Comparison of ENCODE assay signal across 12 mouse cellular contexts in genomic region chr11:108426086-108426485, GRCm38 (mm10). TPM values are rescaled to one million over a fixed set of nuclear protein-coding genes. Genes with fewer than 3 reads are reported as not detected.
DNase-seq lines count a peak whose midpoint lies in the region; ATAC-seq and TF ChIP-seq lines count a peak whose summit lies in the region.
"Had no signal": no experiment of that assay in that cellular context is flagged by ENCODE, and none has a peak within 500 bp of the region (broad histone marks: within the 10 kb centered on the region; RNA-seq: fewer than 3 reads in every experiment).

No protein-coding gene starts in this region.

- H3K4me1 ChIP-seq in heart, embryonic 10.5 days, result peaks cover 17% of the 10 kb centered on the region
- peaks cover 42% of the 10 kb centered on the region for H3K4me1 ChIP-seq in midbrain, embryonic 10.5 days
- peaks cover 8% of the 10 kb centered on the region for H3K4me1 ChIP-seq in midbrain, embryonic 16.5 days (ENCODE audit: control insufficient read depth, insufficient read depth, low read length)
- H3K4me1 ChIP-seq in limb, embryonic 14.5 days (ENCODE audit: control insufficient read depth, insufficient read depth, low read length), result 0 out of 2 replicates have a peak, but pooled peaks cover 2% of the 10 kb centered on the region
- peaks cover 6% of the 10 kb centered on the region; the same call in 1 of the 2 replicates for H3K4me1 ChIP-seq in thymus, adult 2 months (replicated peaks; ENCODE audit: control insufficient read depth, insufficient read depth, low read length)

- peaks cover 11% of the 10 kb centered on the region; the same call in 1 of the 2 replicates for H3K27me3 ChIP-seq in heart, embryonic 10.5 days (ENCODE audit: insufficient read depth, poor library complexity, severe bottlenecking)
- H3K27me3 ChIP-seq in midbrain, embryonic 10.5 days (ENCODE audit: low read depth, poor library complexity, severe bottlenecking), result peaks cover 14% of the 10 kb centered on the region
- H3K27me3 ChIP-seq in midbrain, embryonic 16.5 days (ENCODE audit: control insufficient read depth, insufficient read depth, low read depth, low read length), result no peaks in the 10 kb centered on the region
- no peaks in the 10 kb centered on the region for H3K27me3 ChIP-seq in limb, embryonic 14.5 days (ENCODE audit: control insufficient read depth, insufficient read depth, low read length)
- peaks cover 5% of the 10 kb centered on the region; the same call in 1 of the 2 replicates for H3K27me3 ChIP-seq in thymus, adult 2 months (ENCODE audit: control insufficient read depth, insufficient read depth, low read length)

- intact Hi-C loops in heart, postnatal 10 days (cut with DNase I), result no loop called here

- ATAC-seq in midbrain, embryonic 16.5 days, result no peak
- ATAC-seq in limb, embryonic 14.5 days (ENCODE audit: low FRiP score, low read depth), result no peak
- no peak for ATAC-seq in cerebellum, adult (ENCODE audit: insufficient number of reproducible peaks, low FRiP score, low TSS enrichment)

- H3K4me3 ChIP-seq in heart, embryonic 10.5 days, result peak overlapping the region; percentile 79
- peak overlapping the region; percentile 74 for H3K4me3 ChIP-seq in midbrain, embryonic 10.5 days
- no peak overlapping the region; the same call in 1 of the 2 replicates for H3K4me3 ChIP-seq in midbrain, embryonic 16.5 days (ENCODE audit: low read depth, low read length)
- peak overlapping the region; percentile 77 for H3K4me3 ChIP-seq in limb, embryonic 14.5 days (replicated peaks; ENCODE audit: low read length)
- H3K4me3 ChIP-seq in thymus, adult 2 months (ENCODE audit: control insufficient read depth, insufficient read depth, low read length), result no peak overlapping the region

- DNase-seq in heart, embryonic 10.5 days (ENCODE audit: low spot score), result no peak
- DNase-seq in heart, postnatal 10 days, result no peak
- DNase-seq in midbrain, embryonic 10.5 days (ENCODE audit: low spot score), result no peak
- no peak for DNase-seq in limb, embryonic 14.5 days (ENCODE audit: low spot score)
- DNase-seq in thymus, adult 2 months, result no peak
- no peak for DNase-seq in yolk sac, embryonic 10.5 days (ENCODE audit: low spot score)
- DNase-seq: kidney, postnatal 14 days; right cerebral cortex, postnatal 14 days; thymus, postnatal 4 days had no signal

- TF ChIP-seq CTCF in thymus, adult 2 months (IDR thresholded peaks at IDR 0.05; ENCODE audit: borderline replicate concordance, control insufficient read depth, extremely low read depth, insufficient read depth, low read length, poor library complexity), result no peak

- no peak overlapping the region for H3K9ac ChIP-seq in midbrain, embryonic 16.5 days (ENCODE audit: low read depth, low read length)
- no peak overlapping the region for H3K9ac ChIP-seq in limb, embryonic 14.5 days (ENCODE audit: low read depth, low read length, severe bottlenecking)

- TF ChIP-seq POLR2A in limb, embryonic 14.5 days (IDR thresholded peaks at IDR 0.05; ENCODE audit: borderline replicate concordance, extremely low read depth, insufficient read depth, insufficient read length), result no peak
- TF ChIP-seq POLR2A in thymus, adult 2 months (IDR thresholded peaks at IDR 0.05; ENCODE audit: control insufficient read depth, extremely low read depth, insufficient read depth, low read length, poor library complexity), result no peak

- H3K27ac ChIP-seq in heart, embryonic 10.5 days, result no peak overlapping the region
- H3K27ac ChIP-seq in midbrain, embryonic 10.5 days (replicated peaks), result peak overlapping the region; percentile 95
- no peak overlapping the region for H3K27ac ChIP-seq in midbrain, embryonic 16.5 days (ENCODE audit: low read length)
- no peak overlapping the region for H3K27ac ChIP-seq in limb, embryonic 14.5 days (replicated peaks; ENCODE audit: low read depth, low read length)
- no peak overlapping the region for H3K27ac ChIP-seq in thymus, adult 2 months (ENCODE audit: control insufficient read depth, insufficient read depth, low read length)
- H3K27ac ChIP-seq: macrophage had no signal

- no peak overlapping the region for H3K4me2 ChIP-seq in midbrain, embryonic 16.5 days (ENCODE audit: low read length)
- peak overlapping the region; percentile 69 for H3K4me2 ChIP-seq in limb, embryonic 14.5 days (replicated peaks; ENCODE audit: low read depth, low read length, severe bottlenecking)

- no peaks in the 10 kb centered on the region for H3K36me3 ChIP-seq in heart, embryonic 10.5 days
- no peaks in the 10 kb centered on the region for H3K36me3 ChIP-seq in midbrain, embryonic 10.5 days
- H3K36me3 ChIP-seq in midbrain, embryonic 16.5 days (ENCODE audit: control insufficient read depth, insufficient read depth, low read length), result no peaks in the 10 kb centered on the region
- H3K36me3 ChIP-seq in limb, embryonic 14.5 days (ENCODE audit: control insufficient read depth, insufficient read depth, low read length), result no peaks in the 10 kb centered on the region
- no peaks in the 10 kb centered on the region for H3K36me3 ChIP-seq in thymus, adult 2 months (ENCODE audit: control insufficient read depth, insufficient read depth, low read length)

- WGBS in heart, embryonic 10.5 days, result 83% methylated on average over 3 of the region's 3 CpGs
- 92% methylated on average over 3 of the region's 3 CpGs for WGBS in midbrain, embryonic 10.5 days
- WGBS in midbrain, embryonic 16.5 days, result 88% methylated on average over 3 of the region's 3 CpGs
- 91% methylated on average over 3 of the region's 3 CpGs for WGBS in limb, embryonic 14.5 days
- WGBS in thymus, adult 2 months, result 92% methylated on average over 3 of the region's 3 CpGs

- no peaks in the 10 kb centered on the region for H3K9me3 ChIP-seq in heart, embryonic 10.5 days
- no peaks in the 10 kb centered on the region for H3K9me3 ChIP-seq in midbrain, embryonic 10.5 days (replicated peaks)
- no peaks in the 10 kb centered on the region for H3K9me3 ChIP-seq in midbrain, embryonic 16.5 days (replicated peaks; ENCODE audit: control insufficient read depth, low read length, poor library complexity, severe bottlenecking)
- H3K9me3 ChIP-seq in limb, embryonic 14.5 days (ENCODE audit: control insufficient read depth, low read length), result no peaks in the 10 kb centered on the region

RNA-seq across cellular contexts. Expression of gene Cep112, which starts 1.1 kb away (rescaled TPM):
- polyA plus RNA-seq in heart, embryonic 10.5 days (2016; fragmentation: Nextera tagmentation; extraction: Ambion mirVana), result 8.0 and 11.6 TPM in 2 replicates
- 10 to 100 TPM; 10.8 to 11.8 TPM for total RNA-seq in heart, postnatal 10 days (2021)
- 13.3 and 15.6 TPM in 2 replicates for polyA plus RNA-seq in midbrain, embryonic 10.5 days (2016; fragmentation: Nextera tagmentation; extraction: Ambion mirVana)
- polyA plus RNA-seq in midbrain, embryonic 16.5 days (2015; fragmentation: Nextera tagmentation; extraction: Ambion mirVana), result 28.6 and 31.1 TPM in 2 replicates
- 7.3 and 9.0 TPM in 2 replicates for polyA plus RNA-seq in limb, embryonic 14.5 days (2012; rRNA removed)
- polyA plus RNA-seq in limb, embryonic 14.5 days (2014; fragmentation: Nextera tagmentation; extraction: Ambion mirVana), result 17.3 and 21.2 TPM in 2 replicates
- 0.07 and 0.14 TPM in 2 replicates for polyA plus RNA-seq in thymus, adult 2 months (2012; rRNA removed)

Comparison
In these comparisons a context has a peak if more than half of its experiments do, and no peak if none do; other contexts are left out.
1. H3K4me3 ChIP-seq: peak in heart, embryonic 10.5 days (single experiment), midbrain, embryonic 10.5 days (single experiment) and limb, embryonic 14.5 days (single experiment); none in midbrain, embryonic 16.5 days (single experiment) and thymus, adult 2 months (single experiment).